Mouse (Mus musculus) liver, embryonic 14.5 days (tissue): ENCODE data around the gene Emc3. TPM values are rescaled to one million over a fixed set of nuclear protein-coding genes. Genes with fewer than 3 reads are reported as not detected.

Experiments used
- ATAC-seq: fragments of 200-750 bp; cut with Nextera tagmentation; 2 replicates; pipeline ENCODE4 v1.8.0; 2017; ENCODE audit warnings: moderate number of reproducible peaks, mild to moderate bottlenecking, moderate library complexity; ENCODE audit not compliant: insufficient read depth
- DNase-seq, 3 experiments: peaks; one replicate each; pipeline ENCODE4 v3.0.0-alpha.2; 2012 to 2013; ENCODE audit warnings: low read depth in 3 of 3, low spot score in 3 of 3
- H3K27ac ChIP-seq: fragments of 300-500 bp; sonication (generic); 2 replicates; pipeline ENCODE4 v1.5.1; 2014; ENCODE audit warnings: moderate library complexity, mild to moderate bottlenecking, control low read depth, inconsistent platforms
- H3K27me3 ChIP-seq: fragments of 300-500 bp; sonication (generic); 2 replicates; pipeline ENCODE4 v1.6.1; 2014; ENCODE audit warnings: mild to moderate bottlenecking, low read length, moderate library complexity; ENCODE audit not compliant: control insufficient read depth, insufficient read depth
- H3K36me3 ChIP-seq: fragments of 300-500 bp; sonication (generic); replicated peaks from 2 replicates; pipeline ENCODE4 v1.6.1; 2014; ENCODE audit warnings: low read depth; ENCODE audit not compliant: control insufficient read depth, insufficient read depth
- H3K4me1 ChIP-seq, 2 experiments: fragments of 200-500 bp in 1 of 2; fragments of 300-500 bp in 1 of 2; sonication (generic) in 1 of 2; replicated peaks; 2 replicates each; pipeline ENCODE4 v1.6.1; 2012 to 2014; ENCODE audit warnings: antibody characterized with exemption in 1 of 2, inconsistent platforms in 1 of 2, low read length in 1 of 2; ENCODE audit not compliant: control insufficient read depth in 2 of 2, insufficient read depth in 2 of 2
- H3K4me2 ChIP-seq: fragments of 300-500 bp; sonication (generic); 2 replicates; pipeline ENCODE4 v1.6.1; 2014; ENCODE audit warnings: low read depth, mild to moderate bottlenecking, control low read depth, moderate library complexity
- H3K4me3 ChIP-seq, 2 experiments: fragments of 200-500 bp in 1 of 2; fragments of 300-500 bp in 1 of 2; sonication (generic) in 1 of 2; 2 replicates each; pipeline ENCODE4 v1.5.1; 2012 to 2014; ENCODE audit warnings: low read depth in 2 of 2, low read length in 2 of 2, mild to moderate bottlenecking in 2 of 2, control low read depth in 1 of 2, inconsistent platforms in 1 of 2, moderate library complexity in 1 of 2; ENCODE audit not compliant: insufficient read depth in 1 of 2
- H3K9ac ChIP-seq: fragments of 300-500 bp; sonication (generic); replicated peaks from 2 replicates; pipeline ENCODE4 v1.6.1; 2014; ENCODE audit warnings: mild to moderate bottlenecking, control low read depth, moderate library complexity
- H3K9me3 ChIP-seq: fragments of 300-500 bp; sonication (generic); 2 replicates; pipeline ENCODE4 v1.6.1; 2016; ENCODE audit warnings: low read length, mixed read lengths; ENCODE audit not compliant: control insufficient read depth
- CTCF ChIP-seq: IDR thresholded peaks from 2 replicates; pipeline ENCODE4 v1.5.1; 2016; ENCODE audit warnings: antibody characterized with exemption, low read depth, control low read depth
- EP300 ChIP-seq: IDR thresholded peaks from 2 replicates; pipeline ENCODE4 v1.6.1; 2016; ENCODE audit warnings: antibody characterized with exemption, low read depth
- WGBS: fragments of 180-500 bp; shearing (Covaris S2); extraction: QIAGEN DNeasy Blood & Tissue Kit; methylation state at CpG from one replicate; pipeline ENCODE4 v1.1.7; 2014; ENCODE audit not compliant: insufficient replicate concordance; 5-methylcytosine and 5-hydroxymethylcytosine counted together
- polyA plus RNA-seq, 2 experiments: library from polyadenylated mRNA; depleted of rRNA in 1 of 2; stranded (reverse) in 1 of 2; unstranded in 1 of 2; fragments of >200 nt; fragmentation: Nextera tagmentation in 1 of 2; extraction: Ambion mirVana in 1 of 2; gene quantifications; 2 replicates each; pipeline versions ENCODE4 v1.2.1 to v1.2.3; 2012 to 2014

Gene Emc3
- 16.3 and 20.7 TPM in 2 replicates for polyA plus RNA-seq (2012; rRNA removed)
- 39.4 and 41.5 TPM in 2 replicates for polyA plus RNA-seq (2014; fragmentation: Nextera tagmentation; extraction: Ambion mirVana)

DNA sequence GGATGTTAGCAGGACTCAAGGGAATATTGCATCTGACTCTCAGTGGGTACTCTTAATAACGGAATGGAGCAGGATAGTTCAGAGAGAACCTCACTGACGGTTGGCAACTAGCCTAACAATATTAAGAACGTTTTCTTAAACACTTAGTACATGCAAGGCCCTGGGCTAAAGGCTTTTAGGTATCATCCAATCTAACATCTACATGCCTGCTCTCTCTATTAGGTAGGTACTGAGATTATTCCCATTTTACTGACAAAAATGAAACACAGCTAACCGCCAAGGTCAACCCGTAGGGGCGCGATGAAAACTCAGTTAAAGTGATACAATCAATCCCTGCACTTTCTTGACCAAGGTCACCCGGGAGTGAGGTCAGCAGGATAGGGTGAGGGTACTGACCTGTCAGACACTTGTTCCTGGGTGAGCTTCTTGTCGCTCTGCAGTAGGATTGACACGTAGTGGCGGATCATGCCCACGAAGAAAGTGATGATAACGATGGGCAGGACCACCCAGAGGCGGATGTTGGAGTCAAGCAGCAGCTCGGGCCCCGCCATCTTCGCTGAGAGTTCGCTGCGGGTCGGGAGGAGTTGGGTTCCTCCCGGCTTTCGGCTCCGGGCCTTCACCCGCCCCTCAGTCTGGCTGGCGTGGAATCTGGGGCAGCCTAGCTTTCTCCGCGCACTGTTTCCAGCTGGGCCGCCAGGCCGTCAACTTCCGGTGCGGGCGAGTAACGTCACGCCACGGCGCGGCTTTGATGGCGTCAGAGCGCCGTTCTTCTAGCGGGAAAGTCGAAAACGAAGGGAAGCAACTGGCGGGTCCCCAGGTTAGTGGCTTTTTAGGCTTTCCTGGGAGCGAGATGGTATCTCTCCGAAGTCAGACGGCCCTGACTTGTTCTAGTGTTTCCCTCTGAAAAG lies at the start of gene Emc3, which contains the start of gene Fancd2:
Emc3 (minus strand) TSS at position 721 of the 908 bp plus-strand sequence.
Fancd2 (plus strand) TSS at position 751 of the 908 bp plus-strand sequence.
- peaks cover 6% of the 10 kb centered on the region in 2 experiments for H3K4me1 ChIP-seq
- DNase-seq (peak; percentile 76 to 77 (median 76)), ATAC-seq (peak; percentile 88)
- H3K27me3 ChIP-seq = no peaks in the 10 kb centered on the region
- H3K9ac ChIP-seq = peak within 1 kb of the TSS; percentile 83
- no peaks in the 10 kb centered on the region for H3K9me3 ChIP-seq
- WGBS = under 1% methylated on average over 47 of the region's 47 CpGs
- H3K27ac ChIP-seq = peak within 1 kb of the TSS; percentile 60
- H3K4me3 ChIP-seq = peak within 1 kb of the TSS; percentile 88 to 99
- peak within 1 kb of the TSS; percentile 81 for H3K4me2 ChIP-seq
- peak; percentile 27; the same call in 1 of the 2 replicates for TF ChIP-seq CTCF
- TF ChIP-seq EP300 = no peak
- H3K36me3 ChIP-seq = no peaks in the 10 kb centered on the region; the same call in 1 of the 2 replicates

DNA sequence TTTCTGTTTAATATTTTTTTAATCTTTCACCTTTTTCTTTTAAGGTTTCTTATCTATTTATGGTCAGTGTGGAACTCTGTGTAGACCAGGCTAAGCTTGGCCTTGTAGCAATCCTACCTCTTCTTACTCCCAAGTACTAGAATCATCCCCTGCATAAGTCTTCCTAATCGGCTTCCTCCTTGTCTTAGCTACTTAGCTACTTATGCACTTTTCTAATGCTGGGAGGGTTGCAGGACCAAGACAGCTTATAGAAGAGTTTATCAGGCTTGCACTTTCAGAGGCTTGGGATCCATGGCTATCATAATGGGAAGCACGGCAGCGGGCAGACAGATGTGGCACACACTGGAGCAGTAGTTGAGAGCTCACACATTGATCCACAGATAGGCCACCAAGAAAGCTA lies 47.9 kb upstream of the Emc3 start:
- no peak overlapping the region for H3K27ac ChIP-seq
- H3K36me3 ChIP-seq = peaks cover 19% of the 10 kb centered on the region
- ATAC-seq = no peak
- H3K9ac ChIP-seq = no peak overlapping the region
- WGBS = 84% methylated on average over 3 of the region's 3 CpGs
- TF ChIP-seq CTCF = no peak
- no peak for TF ChIP-seq EP300
- H3K4me3 ChIP-seq = no peak overlapping the region
- H3K9me3 ChIP-seq = no peaks in the 10 kb centered on the region
- no peaks in the 10 kb centered on the region for H3K4me1 ChIP-seq
- no peaks in the 10 kb centered on the region for H3K27me3 ChIP-seq
- no peak for DNase-seq
- no peak overlapping the region for H3K4me2 ChIP-seq

DNA sequence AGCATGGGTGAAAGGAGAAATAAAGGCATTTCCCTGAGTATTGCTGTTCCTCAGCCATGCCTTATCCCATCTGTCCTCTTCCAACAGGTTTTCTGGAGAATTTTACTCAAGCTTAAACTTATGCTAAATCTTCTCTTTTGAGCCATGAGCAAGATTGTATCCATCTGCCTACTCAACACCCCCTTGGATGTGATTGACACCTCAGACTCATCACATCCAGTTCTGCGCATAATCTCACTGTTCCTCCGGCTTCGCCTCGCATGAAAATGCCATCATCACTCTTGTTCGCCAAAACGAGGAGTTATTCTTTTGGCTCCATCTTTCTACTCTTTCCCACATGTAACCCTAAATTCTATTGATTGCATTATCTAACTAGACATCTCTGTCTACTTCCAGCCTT lies 44.6 kb upstream of the Emc3 start:
- Histone ChIP-seq H3K9me3 (no peaks in the 10 kb centered on the region), H3K27ac (no peak overlapping the region), H3K36me3 (peaks cover 27% of the 10 kb centered on the region), H3K4me2 (no peak overlapping the region), H3K4me3 (no peak overlapping the region), H3K27me3 (no peaks in the 10 kb centered on the region), H3K4me1 (no peaks in the 10 kb centered on the region), H3K9ac (no peak overlapping the region)
- TF ChIP-seq EP300 = no peak
- no peak for TF ChIP-seq CTCF
- 90% methylated on average over 6 of the region's 6 CpGs for WGBS
- DNase-seq (no peak), ATAC-seq (no peak)

GRCm38 (mm10) chr6:113564557-113564956 lies 33.1 kb upstream of the Emc3 start:
- Histone ChIP-seq H3K4me1 (no peaks in the 10 kb centered on the region), H3K4me2 (no peak overlapping the region), H3K27ac (no peak overlapping the region), H3K4me3 (no peak overlapping the region), H3K27me3 (no peaks in the 10 kb centered on the region), H3K9ac (no peak overlapping the region), H3K36me3 (peaks cover 27% of the 10 kb centered on the region), H3K9me3 (no peaks in the 10 kb centered on the region)
- no peak for DNase-seq
- TF ChIP-seq CTCF (no peak), EP300 (no peak)
- WGBS = 92% methylated on average over 1 of the region's 1 CpGs
- no peak for ATAC-seq

DNA sequence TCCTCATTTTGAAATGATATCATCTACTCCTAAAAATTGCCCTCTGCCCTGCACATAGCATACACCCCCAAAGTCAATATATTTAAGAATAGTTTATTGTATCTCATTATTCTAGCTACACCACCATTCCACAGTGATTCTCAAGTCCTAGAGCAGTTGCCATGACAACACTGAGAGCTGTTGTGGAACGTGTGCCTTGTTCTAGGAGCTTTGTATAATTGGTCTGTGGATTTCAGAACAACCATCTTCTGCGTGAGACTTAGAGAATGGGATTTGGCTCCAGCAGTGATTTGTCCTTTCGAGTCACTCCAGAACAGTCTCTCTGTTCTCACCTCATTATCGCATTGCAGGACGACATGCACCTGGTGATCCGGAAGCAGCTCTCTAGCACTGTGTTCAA lies 28.3 kb upstream of the Emc3 start:
- no peak for DNase-seq
- WGBS = 86% methylated on average over 6 of the region's 6 CpGs
- peaks cover 24% of the 10 kb centered on the region for H3K36me3 ChIP-seq

More for the DNA sequence above, 28.3 kb upstream of the Emc3 start:
- no peaks in the 10 kb centered on the region for H3K4me1 ChIP-seq
- H3K4me3 ChIP-seq = no peak overlapping the region
- H3K9ac ChIP-seq = no peak overlapping the region
- no peak for ATAC-seq
- H3K27ac ChIP-seq = no peak overlapping the region
- TF ChIP-seq CTCF = no peak
- no peak for TF ChIP-seq EP300
- H3K9me3 ChIP-seq = no peaks in the 10 kb centered on the region
- no peak overlapping the region for H3K4me2 ChIP-seq
- no peaks in the 10 kb centered on the region for H3K27me3 ChIP-seq
